Comparison of ENCODE assay signal across 8 mouse cellular contexts in the genomic region with DNA sequence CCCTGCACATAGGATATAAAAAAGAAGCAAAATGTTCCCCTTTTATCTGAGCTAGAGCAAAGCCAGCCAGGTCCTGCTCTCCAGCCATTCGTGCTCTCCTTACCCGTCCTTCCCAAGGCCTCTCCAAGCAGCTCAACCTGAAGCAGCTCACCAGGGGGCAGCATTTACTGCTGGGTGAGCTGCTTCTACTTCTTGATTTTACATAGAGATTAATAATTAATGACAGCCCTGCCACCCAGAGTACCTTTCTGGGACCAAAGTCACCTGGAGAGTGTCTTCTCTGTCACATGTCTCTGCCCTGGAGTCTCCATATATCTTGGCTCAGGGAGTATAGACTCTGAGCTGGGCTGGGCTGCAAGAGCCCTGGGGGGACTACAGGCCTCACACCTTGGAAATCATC.
A peak's percentile ranks its signal among the peaks of the same experiment; 100 is the strongest.
DNase-seq lines count a peak whose midpoint lies in the region; ATAC-seq and TF ChIP-seq lines count a peak whose summit lies in the region.

No protein-coding gene starts in this region.

- intact Hi-C loops in heart, postnatal 25 days (cut with DNase I), result loop anchor here (5.0 kb wide), 1 partner anchor 115 kb away; a partner anchor contains a TSS

- H3K4me3 ChIP-seq in E14TG2a.4 (replicated peaks; ENCODE audit: low read length), result no peak overlapping the region
- H3K4me3 ChIP-seq in stomach, embryonic 15.5 days (replicated peaks), result no peak overlapping the region

- no peaks in the 10 kb centered on the region for H3K9me3 ChIP-seq in E14TG2a.4 (ENCODE audit: low read length)
- no peaks in the 10 kb centered on the region for H3K9me3 ChIP-seq in stomach, embryonic 15.5 days

- no peaks in the 10 kb centered on the region for H3K27me3 ChIP-seq in E14TG2a.4 (ENCODE audit: insufficient read depth, low read length)
- H3K27me3 ChIP-seq in stomach, embryonic 15.5 days (replicated peaks), result no peaks in the 10 kb centered on the region

- no peaks in the 10 kb centered on the region for H3K36me3 ChIP-seq in E14TG2a.4 (ENCODE audit: insufficient read depth, low read length)
- H3K36me3 ChIP-seq in stomach, embryonic 15.5 days, result no peaks in the 10 kb centered on the region

- DNase-seq in heart, adult 18-20 months, result peak; percentile 31 to 44
- no peak for DNase-seq in heart, postnatal 25 days (ENCODE audit: low spot score)
- peak; percentile 30 for DNase-seq in c-Kit-positive CD71-negative TER-119-negative erythroid progenitor cells, embryonic 14.5 days (ENCODE audit: low read depth)
- peak; percentile 31 to 36 for DNase-seq in frontal cortex, postnatal 36 days (ENCODE audit: low spot score in 2 of 2)
- peak; percentile 86 for DNase-seq in kidney, postnatal 10 days
- peak; percentile 56 for DNase-seq in lung, postnatal 25 days (ENCODE audit: low spot score)

- ATAC-seq in stomach, embryonic 15.5 days (ENCODE audit: insufficient read depth, low FRiP score, low read depth), result peak; percentile 53; the same call in 1 of the 2 replicates

- H3K4me2 ChIP-seq in stomach, embryonic 15.5 days, result no peak overlapping the region

- peak; percentile 17 for TF ChIP-seq CTCF in E14TG2a.4 (conservative IDR thresholded peaks at IDR 0.05; ENCODE audit: low read length)

- H3K9ac ChIP-seq in stomach, embryonic 15.5 days, result no peak overlapping the region

- peaks cover 10% of the 10 kb centered on the region for H3K4me1 ChIP-seq in E14TG2a.4 (replicated peaks; ENCODE audit: low read depth, low read length)
- H3K4me1 ChIP-seq in stomach, embryonic 15.5 days, result peaks cover 20% of the 10 kb centered on the region

- 21% methylated on average over 2 of the region's 2 CpGs for WGBS in stomach, embryonic 15.5 days

- H3K27ac ChIP-seq in stomach, embryonic 15.5 days, result no peak overlapping the region
